Mouse (Mus musculus) 416B (cell line): ENCODE data around the gene Spata31.

ENCODE experiments used
- DNase-seq: peaks from one replicate; pipeline ENCODE4 v3.0.0; 2011; ENCODE audit warnings: low read depth

Spata31 gene

DNA sequence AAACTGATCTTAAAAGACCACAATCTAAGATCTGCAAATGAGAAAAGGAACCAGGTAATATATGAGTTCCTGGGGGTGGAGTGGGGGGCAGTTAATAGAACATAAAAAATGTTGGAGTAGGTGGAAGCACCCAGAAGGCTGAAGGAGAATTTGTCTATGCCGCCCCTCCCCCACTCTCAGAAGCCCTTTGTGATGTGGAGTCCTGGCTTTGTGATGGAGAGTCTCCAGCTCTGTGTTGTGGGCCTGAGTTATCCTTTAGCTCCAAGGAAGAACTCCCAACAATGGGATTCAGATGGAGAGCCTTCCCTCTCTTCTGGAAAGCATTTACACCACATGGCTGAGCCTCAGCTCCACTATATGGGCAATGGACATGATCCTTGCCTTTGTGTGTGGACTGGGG lies at the start of gene Spata31:
Spata31 (plus strand) TSS at position 216 of the 400 bp plus-strand sequence.
- DNase-seq = no peak

DNA sequence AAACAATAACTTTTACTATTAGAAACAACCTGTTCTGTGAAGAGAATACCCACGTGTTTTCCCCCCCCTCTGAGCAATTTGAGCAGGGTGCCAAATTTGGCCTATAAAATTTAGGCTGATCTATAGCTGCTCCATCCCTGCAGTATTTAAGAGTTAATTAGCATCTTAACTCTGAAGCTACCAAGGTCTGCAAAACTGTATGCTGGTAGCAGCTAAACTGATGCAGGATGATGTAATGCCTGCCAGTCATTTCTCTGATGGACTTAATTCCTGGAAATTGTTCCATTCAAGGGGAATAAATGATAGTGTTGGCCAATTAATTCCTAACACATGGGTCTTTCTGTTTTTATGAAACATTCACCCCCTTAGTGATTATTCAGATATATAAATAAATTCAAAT lies 14.1 kb upstream of the Spata31 start:
- DNase-seq = no peak

DNA sequence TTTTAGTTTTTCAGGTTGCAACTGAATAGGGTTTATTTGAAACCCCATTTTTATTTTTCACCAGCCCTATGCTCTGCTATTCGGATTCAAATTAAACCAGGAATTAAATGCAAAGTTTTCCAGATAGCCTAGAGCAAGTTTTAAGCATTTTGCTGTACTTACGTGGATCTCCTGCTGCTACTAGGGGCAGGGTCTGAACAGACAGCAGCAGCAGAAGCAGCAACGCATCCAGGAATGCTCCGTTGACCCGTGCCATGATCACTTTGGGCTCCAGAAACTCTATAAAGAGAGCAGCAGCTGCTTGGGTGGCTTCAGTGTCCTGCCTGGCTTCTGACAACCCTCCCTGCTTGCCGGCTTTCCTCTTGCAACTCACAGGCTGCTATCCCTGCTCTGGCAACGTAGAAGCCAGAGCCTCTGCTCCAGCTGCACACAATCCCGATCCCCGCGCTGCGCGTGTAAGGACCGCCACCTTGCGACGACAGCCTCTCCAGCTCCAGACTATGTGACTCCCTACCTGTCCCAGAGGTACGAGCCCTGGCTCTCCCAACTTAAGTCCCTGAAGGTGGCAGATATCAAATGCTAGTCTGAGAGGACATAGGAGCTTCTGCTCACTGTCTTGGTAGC lies 13.5 kb upstream of the Spata31 start, which contains the start of gene Cntnap3:
Cntnap3 (minus strand) TSS at position 371 of the 624 bp plus-strand sequence.
- no peak for DNase-seq
